Mouse (Mus musculus) urinary bladder, adult 2 months (tissue): ENCODE data around the gene Ube2v1. TPM values are rescaled to one million over a fixed set of nuclear protein-coding genes. Genes with fewer than 3 reads are reported as not detected.
A peak's percentile ranks its signal among the peaks of the same experiment; 100 is the strongest.
"Not testable (repeated sequence)": the region's sequence is repeated elsewhere in the genome, so short reads cannot be mapped to it uniquely, and the experiment has no call there.

Experiments
- DNase-seq: peaks from one replicate; pipeline ENCODE4 v3.0.0; 2022; ENCODE audit warnings: low spot score
- polyA plus RNA-seq: library from polyadenylated mRNA; depleted of rRNA; stranded (reverse); fragments of >200 nt; gene quantifications from 2 replicates; pipeline ENCODE4 v1.2.3, GENCODE M21; 2012

The Ube2v1 gene
- polyA plus RNA-seq, 1 experiment: 111 TPM

GRCm38 (mm10) chr2:167654911-167655600 lies 23.2 kb upstream of the Ube2v1 start:
- DNase-seq: no peak

GRCm38 (mm10) chr2:167652694-167653093 lies 20.8 kb upstream of the Ube2v1 start:
- DNase-seq: no peak

- DNase-seq: no peak
Measured at GRCm38 (mm10) chr2:167651622-167652021, 19.7 kb upstream of the Ube2v1 start.

GRCm38 (mm10) chr2:167649290-167650032 lies 17.6 kb upstream of the Ube2v1 start:
- no peak for DNase-seq

- DNase-seq: no peak
Measured at GRCm38 (mm10) chr2:167646411-167646810, 14.5 kb upstream of the Ube2v1 start.

GRCm38 (mm10) chr2:167643356-167644052 lies 11.6 kb upstream of the Ube2v1 start:
- DNase-seq: not testable (repeated sequence)

- DNase-seq: no peak
Measured at GRCm38 (mm10) chr2:167642164-167642563, 10.3 kb upstream of the Ube2v1 start.

- no peak for DNase-seq
Measured at GRCm38 (mm10) chr2:167641337-167641736, 9.4 kb upstream of the Ube2v1 start.

- no peak for DNase-seq
Measured at GRCm38 (mm10) chr2:167640279-167640678, 8.4 kb upstream of the Ube2v1 start.

GRCm38 (mm10) chr2:167634865-167635512 lies 3.1 kb upstream of the Ube2v1 start:
- no peak for DNase-seq

GRCm38 (mm10) chr2:167634338-167634770 lies 2.5 kb upstream of the Ube2v1 start:
- peak; percentile 63 for DNase-seq

- no peak for DNase-seq
Measured at GRCm38 (mm10) chr2:167633537-167633872, 1.6 kb upstream of the Ube2v1 start.

- no peak for DNase-seq
Measured at GRCm38 (mm10) chr2:167632731-167633536, 1.0 kb upstream of the Ube2v1 start.

GRCm38 (mm10) chr2:167631181-167631590 lies 709 bp downstream of the Ube2v1 start:
- DNase-seq: peak; percentile 54

- no peak for DNase-seq
Measured at GRCm38 (mm10) chr2:167630421-167630820, 1.5 kb downstream of the Ube2v1 start.

GRCm38 (mm10) chr2:167629665-167630209 lies 2.2 kb downstream of the Ube2v1 start:
- no peak for DNase-seq

- no peak for DNase-seq
Measured at GRCm38 (mm10) chr2:167628872-167629271, 3.0 kb downstream of the Ube2v1 start.

- DNase-seq: no peak
Measured at GRCm38 (mm10) chr2:167627019-167627418, 4.9 kb downstream of the Ube2v1 start.

- no peak for DNase-seq
Measured at GRCm38 (mm10) chr2:167625670-167626069, 6.2 kb downstream of the Ube2v1 start.

- no peak for DNase-seq
Measured at GRCm38 (mm10) chr2:167624368-167625075, 7.4 kb downstream of the Ube2v1 start.
